Mouse (Mus musculus) kidney, adult 9 months (tissue): ENCODE measurements at regions not wholly inside any gene's neighbourhood (a gene's known extent, or its start where the extent isn't known, plus 50 kb on each side); places are given as distances from the start of the nearest gene placed in this dataset.
"Not testable (repeated sequence)": the region's sequence is repeated elsewhere in the genome, so short reads cannot be mapped to it uniquely, and the experiment has no call there.

ENCODE experiments used
- DNase-seq: peaks from one replicate; pipeline ENCODE4 v3.0.0; 2022

GRCm38 (mm10) chr5:102123285-102123684 is 53.6 kb upstream of the Wdfy3 start:
- no peak for DNase-seq

GRCm38 (mm10) chr5:102126737-102127136 is 57.0 kb upstream of the Wdfy3 start:
- peak; percentile 33 for DNase-seq

- DNase-seq, result no peak
Measured at GRCm38 (mm10) chr5:102147991-102148390, 78.3 kb upstream of the Wdfy3 start.

DNA sequence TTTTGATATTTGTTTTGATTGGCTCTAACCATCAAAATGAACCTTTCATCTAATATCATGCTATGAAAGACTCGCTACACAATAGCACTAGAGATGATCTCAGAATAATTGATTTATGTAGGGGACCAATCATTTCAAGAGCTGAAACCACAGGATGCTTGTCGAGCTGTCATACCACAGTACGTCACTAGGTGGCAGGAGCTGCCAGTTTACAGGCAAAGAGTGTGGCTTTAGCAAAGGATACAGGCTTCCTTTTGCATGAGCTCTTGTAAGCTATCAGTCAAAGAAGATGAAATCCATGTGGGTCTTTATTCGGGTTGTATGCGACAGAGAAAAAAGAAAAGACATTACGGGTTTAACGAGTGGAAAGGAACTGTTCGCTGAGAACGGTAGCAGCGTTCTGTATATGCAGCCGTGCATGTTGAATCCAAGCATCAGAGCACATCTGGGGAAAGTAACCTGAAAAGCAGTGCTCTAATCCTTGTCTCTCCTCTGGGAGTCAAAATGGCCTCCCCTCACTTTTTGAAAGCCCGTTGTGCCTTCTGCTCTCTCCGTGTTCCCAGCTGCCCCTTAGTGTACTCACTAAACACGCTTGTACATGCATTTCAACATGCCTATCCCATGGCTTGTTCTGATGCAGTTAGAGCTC is 79.9 kb upstream of the Wdfy3 start:
- DNase-seq, result peak; percentile 79

GRCm38 (mm10) chr5:102159621-102160020 is 89.9 kb upstream of the Wdfy3 start:
- no peak for DNase-seq

- DNase-seq, result no peak
Measured at GRCm38 (mm10) chr5:102167981-102168380, 98.3 kb upstream of the Wdfy3 start.

- DNase-seq, result no peak
Measured at GRCm38 (mm10) chr5:102171808-102172207, 102.1 kb upstream of the Wdfy3 start.

GRCm38 (mm10) chr5:102180250-102180649 is 110.5 kb upstream of the Wdfy3 start:
- DNase-seq, result no peak

DNA sequence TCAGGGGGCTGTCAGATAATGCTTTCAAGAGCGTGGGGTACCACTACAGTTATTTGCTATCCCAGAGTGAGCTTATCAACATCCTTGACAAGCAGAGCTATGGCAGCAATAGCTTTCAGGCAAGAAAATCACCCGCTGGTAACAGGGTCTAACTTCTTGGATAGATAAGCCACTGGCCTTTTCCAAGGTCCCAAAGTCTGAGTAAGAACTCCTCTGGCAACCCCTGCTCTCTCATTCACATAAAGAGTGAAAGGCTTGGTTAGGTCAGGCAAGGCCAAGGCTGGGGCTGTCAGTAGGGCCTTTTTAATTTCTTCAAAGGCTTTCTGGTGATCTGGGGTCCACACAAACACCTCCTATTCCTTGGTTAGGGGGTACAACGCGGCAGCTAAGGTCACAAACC is 119.2 kb upstream of the Wdfy3 start:
- not testable (repeated sequence) for DNase-seq

GRCm38 (mm10) chr5:102206456-102206855 is 136.7 kb upstream of the Wdfy3 start:
- no peak for DNase-seq

- DNase-seq, result peak; percentile 84
Measured at GRCm38 (mm10) chr5:102206953-102207352, 137.2 kb upstream of the Wdfy3 start.

DNA sequence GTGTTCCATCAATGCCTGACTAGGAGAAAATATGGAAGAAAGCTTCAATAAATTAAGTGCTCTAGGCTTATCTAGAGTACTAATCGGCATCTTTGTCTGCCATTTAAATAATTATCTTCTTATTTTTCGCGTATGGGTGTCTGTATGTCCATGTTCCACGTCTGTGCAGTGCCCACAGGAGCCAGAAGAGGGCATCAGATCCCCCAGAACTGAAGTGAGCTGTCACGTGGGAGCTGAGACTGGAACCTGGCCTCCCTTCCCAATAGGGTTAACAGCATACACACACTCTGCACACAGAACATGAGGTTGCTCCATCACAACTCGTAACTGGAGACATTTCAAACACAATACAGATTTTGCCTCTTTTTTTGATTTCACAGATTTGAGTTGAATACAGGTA is 143.4 kb upstream of the Wdfy3 start:
- peak; percentile 50 for DNase-seq

DNA sequence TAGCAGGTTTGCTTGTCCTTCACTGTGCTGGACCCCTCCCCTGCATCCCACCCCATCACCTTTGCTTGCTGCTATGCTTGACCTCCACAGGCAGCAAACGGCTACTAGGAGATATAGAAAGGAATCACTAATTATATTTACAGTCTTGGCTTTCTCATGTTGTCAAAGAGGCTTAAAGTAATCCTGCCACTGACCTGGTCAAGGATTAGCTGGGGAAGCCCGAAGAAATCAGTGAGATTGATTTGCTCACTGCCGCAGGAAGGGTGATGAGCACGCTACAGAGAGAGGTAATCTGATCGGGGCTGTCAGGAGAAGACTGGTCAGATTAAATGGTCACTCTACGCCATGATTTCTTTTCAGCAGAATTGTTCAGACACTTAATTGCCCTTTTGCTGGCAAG is 157.4 kb upstream of the Wdfy3 start:
- DNase-seq, result no peak

- DNase-seq, result no peak
Measured at GRCm38 (mm10) chr5:102242614-102243013, 172.9 kb upstream of the Wdfy3 start.

DNA sequence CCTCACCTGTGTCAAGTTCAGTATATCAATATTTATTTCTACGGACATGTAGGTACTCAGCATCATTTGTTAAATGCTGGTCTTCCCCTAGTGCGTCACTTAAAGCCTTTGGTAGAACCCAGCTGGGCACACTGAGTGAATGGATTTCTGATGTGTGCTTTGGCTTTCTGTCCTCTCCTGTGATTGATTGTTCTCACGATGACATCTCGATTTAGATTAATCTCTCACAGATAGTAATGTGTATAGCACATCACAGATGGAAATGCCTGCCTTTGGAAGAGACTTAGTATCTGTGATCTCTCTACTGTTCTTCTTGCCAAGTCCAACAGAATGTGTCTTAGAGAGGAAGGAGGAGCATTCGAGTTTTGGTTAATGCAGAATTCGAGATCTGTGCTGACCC is 175.0 kb upstream of the Wdfy3 start:
- DNase-seq, result no peak

GRCm38 (mm10) chr5:102248747-102249146 is 179.0 kb upstream of the Wdfy3 start:
- no peak for DNase-seq

GRCm38 (mm10) chr5:102251076-102251475 is 181.4 kb upstream of the Wdfy3 start:
- no peak for DNase-seq

DNA sequence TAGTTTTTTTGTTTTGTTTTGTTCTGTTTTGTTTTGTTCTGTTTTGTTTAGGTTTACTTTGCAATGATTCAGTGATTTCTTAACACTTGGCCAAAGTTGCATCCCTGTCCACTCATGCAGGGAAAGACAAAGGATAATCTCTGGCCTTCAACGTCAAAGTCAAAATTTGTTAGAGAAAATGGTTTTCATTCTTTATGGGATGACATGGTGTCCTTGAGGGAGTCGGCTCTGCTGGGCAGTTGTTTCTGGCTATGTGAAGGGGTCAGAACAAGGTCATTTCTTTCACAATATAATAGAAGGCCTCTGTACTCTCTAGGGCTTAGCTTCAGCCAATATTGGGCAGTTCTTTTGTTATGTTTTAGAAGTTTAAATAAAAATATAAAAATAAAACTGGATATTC is 184.1 kb upstream of the Wdfy3 start:
- DNase-seq, result no peak

DNA sequence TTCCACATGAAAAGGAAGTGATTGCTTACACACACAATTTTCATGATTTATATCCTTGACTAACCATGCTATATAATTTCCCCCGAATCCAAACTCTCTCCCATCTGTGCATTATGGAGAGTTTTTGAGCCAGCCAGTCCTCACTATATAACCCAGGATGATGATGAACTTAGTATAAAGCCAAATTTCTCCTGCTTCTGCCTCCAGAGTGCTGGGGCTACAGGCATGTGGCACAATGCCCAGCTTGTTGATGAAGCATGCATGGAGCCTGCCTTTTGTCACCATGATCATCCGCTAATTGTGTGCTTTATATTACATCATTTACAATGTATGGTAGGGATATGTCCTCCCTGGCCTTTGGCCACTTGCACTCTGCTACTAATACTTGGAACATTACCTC is 187.4 kb upstream of the Wdfy3 start:
- no peak for DNase-seq

DNA sequence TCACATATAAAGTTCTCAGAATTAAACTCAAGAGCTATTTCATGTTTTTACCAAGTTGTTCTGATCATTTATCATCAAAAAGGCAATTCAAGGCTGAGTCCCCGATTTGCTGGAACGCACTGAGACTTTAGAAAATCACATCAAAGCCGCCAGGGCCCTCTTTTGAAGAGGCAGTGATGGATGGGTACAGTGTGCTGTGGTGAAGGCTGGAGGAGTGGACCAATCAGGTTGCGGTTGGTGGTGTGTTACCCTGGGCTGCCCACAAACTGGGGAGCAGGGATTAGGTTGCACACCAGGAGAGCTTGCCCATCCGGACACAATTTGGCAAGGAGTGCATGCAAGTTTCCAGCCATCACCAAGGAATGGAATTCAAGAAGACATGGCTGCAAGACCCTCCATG is 191.9 kb upstream of the Wdfy3 start:
- DNase-seq, result no peak

GRCm38 (mm10) chr5:102266451-102266850 is 196.7 kb upstream of the Wdfy3 start:
- DNase-seq, result no peak

DNA sequence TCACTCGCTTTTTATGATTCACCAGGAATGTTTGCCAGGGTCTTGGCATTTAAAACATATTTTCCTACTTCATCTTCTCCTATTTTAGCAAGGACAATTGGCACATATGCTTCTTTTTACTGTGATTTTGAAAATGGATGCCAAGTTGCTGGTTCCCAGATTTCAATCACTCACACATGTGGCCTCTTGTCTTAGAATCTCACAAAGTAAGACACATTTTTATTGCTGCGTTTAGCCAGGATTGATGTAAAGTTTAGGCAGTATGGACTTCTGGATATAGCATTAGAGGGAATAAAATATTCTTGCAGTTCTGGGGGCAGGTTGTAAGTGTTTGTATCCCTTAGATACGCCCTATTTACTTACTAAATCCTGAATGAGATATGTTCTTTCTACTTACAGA is 197.4 kb upstream of the Wdfy3 start:
- no peak for DNase-seq

GRCm38 (mm10) chr5:102269204-102269603 is 199.5 kb upstream of the Wdfy3 start:
- DNase-seq, result no peak

GRCm38 (mm10) chr5:102275621-102276020 is 205.6 kb upstream of the Arhgap24 start:
- no peak for DNase-seq

GRCm38 (mm10) chr5:102287131-102287530 is 194.1 kb upstream of the Arhgap24 start:
- DNase-seq, result no peak

- no peak for DNase-seq
Measured at GRCm38 (mm10) chr5:102290866-102291265, 190.3 kb upstream of the Arhgap24 start.
